Mouse (Mus musculus) testis, adult 2 months (tissue): ENCODE results near the gene Hamp2.

Source experiments
- CTCF ChIP-seq: fragments of 200-500 bp; IDR thresholded peaks from 2 replicates; pipeline ENCODE4 v1.5.1; 2012; ENCODE audit warnings: low read depth, mild to moderate bottlenecking, inconsistent platforms, low read length, moderate library complexity; ENCODE audit not compliant: control insufficient read depth, insufficient read depth, insufficient replicate concordance
- POLR2A ChIP-seq: fragments of 200-500 bp; IDR thresholded peaks from 2 replicates; pipeline ENCODE4 v1.6.1; 2012; ENCODE audit warnings: low read depth, mild to moderate bottlenecking, inconsistent platforms, low read length, moderate library complexity; ENCODE audit not compliant: control insufficient read depth

- TF ChIP-seq CTCF (no peak), POLR2A (no peak)
Measured at GRCm38 (mm10) chr7:30914732-30915131, 9.7 kb downstream of the Hamp2 start, which contains the start of gene Mag.
